Mouse (Mus musculus) testis, adult 2 months (tissue): ENCODE measurements around the gene Mall.

Source experiments
- CTCF ChIP-seq: fragments of 200-500 bp; IDR thresholded peaks from 2 replicates; pipeline ENCODE4 v1.5.1; 2012; ENCODE audit warnings: low read depth, mild to moderate bottlenecking, inconsistent platforms, low read length, moderate library complexity; ENCODE audit not compliant: control insufficient read depth, insufficient read depth, insufficient replicate concordance
- POLR2A ChIP-seq: fragments of 200-500 bp; IDR thresholded peaks from 2 replicates; pipeline ENCODE4 v1.6.1; 2012; ENCODE audit warnings: low read depth, mild to moderate bottlenecking, inconsistent platforms, low read length, moderate library complexity; ENCODE audit not compliant: control insufficient read depth

DNA sequence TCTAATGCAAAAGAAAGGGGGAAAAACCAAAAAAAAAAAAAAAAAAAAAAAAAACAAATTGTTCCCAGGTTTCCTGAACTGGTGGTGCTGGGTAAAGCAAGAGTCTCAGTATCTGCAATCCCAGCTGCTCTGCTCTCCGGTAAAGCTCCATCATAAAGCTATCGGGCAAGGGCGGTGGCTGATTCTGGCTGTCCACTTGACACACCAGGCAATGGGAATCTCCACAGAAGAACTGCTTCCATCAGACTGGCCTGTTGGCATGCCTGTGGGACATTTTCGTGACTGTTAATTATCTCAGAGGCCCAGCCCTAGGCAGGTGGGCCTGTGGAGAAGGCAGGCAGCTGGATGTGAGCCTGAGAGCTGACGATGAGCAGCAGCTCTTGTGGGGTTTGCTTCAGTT is 48.7 kb upstream of the Mall start:
- TF ChIP-seq POLR2A (no peak), CTCF (no peak)
